Mouse (Mus musculus): ENCODE data around the gene Map6.

- no peak for TF ChIP-seq CTCF (IDR thresholded peaks at IDR 0.05; ENCODE audit: control insufficient read depth, insufficient read depth, insufficient replicate concordance, low read depth, low read length)
- no peak for TF ChIP-seq POLR2A (IDR thresholded peaks at IDR 0.05; ENCODE audit: control insufficient read depth, low read depth, low read length)
These were observed 19.0 kb upstream of the Map6 start for GRCm38 (mm10) chr7:99248157-99248742.

All from testis, adult 2 months (tissue).